Mouse (Mus musculus): Measurements from ENCODE around the gene Comtd1. TPM values are rescaled to one million over a fixed set of nuclear protein-coding genes. Genes with fewer than 3 reads are reported as not detected.

Comtd1 gene
- polyA plus RNA-seq (2014; fragmentation: Nextera tagmentation; extraction: Ambion mirVana), result 14.0 and 16.0 TPM in 2 replicates

DNA sequence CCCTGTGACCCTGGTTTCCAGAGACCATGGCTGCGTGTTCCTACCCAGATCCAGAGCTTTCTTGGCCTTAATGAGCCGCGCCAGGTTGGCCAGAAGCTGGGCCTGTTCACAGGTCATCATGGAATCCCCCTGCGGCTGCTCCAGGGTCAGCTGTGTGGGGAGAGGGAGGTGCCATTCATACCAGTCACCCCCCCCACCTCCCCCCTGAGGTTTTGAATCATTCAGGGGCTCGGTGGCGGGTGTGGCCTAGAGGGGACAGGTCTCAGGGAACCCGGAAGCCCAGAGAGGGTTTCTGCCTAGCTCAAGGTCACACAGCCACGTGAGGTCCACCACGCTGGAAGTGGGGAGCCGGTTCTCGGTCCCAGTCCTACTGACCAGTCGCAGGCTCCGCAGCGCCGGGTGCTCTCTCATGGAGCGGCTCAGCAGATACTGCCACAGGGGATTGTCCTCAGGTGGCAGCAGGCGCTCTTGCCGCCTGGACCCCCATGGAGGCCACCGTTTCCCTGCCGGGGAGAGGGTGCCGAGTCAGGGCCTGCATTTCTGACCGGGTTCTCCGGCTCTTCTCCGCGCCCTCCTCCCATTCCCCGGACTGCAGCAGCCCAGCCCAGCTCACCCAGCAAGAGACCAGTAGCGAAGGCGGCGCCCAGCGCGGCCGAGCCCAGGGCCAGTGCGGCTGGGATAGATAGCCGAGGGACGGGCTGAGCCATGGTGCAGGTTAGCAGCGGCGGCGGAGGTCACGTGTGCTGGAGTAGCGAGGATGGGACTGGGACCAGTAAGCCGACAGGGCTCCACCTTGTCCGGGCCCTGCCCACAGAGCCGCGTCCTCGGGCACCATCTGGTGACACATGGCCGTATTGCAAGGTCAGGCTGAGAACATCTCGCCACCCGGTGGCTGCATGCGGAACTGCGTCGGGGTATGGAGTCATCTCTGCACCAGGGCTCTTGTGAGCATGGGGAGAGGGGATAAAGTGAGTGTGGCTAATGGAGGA is at the start of gene Comtd1:
TSS of gene Comtd1 (minus strand) at position 812 of the 989 bp plus-strand sequence.
- H3K4me3 ChIP-seq (ENCODE audit: low read depth, low read length), result peak within 1 kb of the TSS; percentile 62
- ATAC-seq (ENCODE audit: insufficient read depth, low FRiP score, low TSS enrichment), result peak; percentile 87
- under 1% methylated on average over 51 of the region's 51 CpGs for WGBS
- H3K9ac ChIP-seq (ENCODE audit: low read length), result peak within 1 kb of the TSS; percentile 66
- H3K9me3 ChIP-seq (ENCODE audit: control insufficient read depth, low read length), result no peaks in the 10 kb centered on the region
- peaks cover 11% of the 10 kb centered on the region for H3K4me1 ChIP-seq (ENCODE audit: control insufficient read depth, insufficient read depth, low read length)
- no peaks in the 10 kb centered on the region; the same call in 1 of the 2 replicates for H3K36me3 ChIP-seq (ENCODE audit: control insufficient read depth, insufficient read depth, low read length)
- peak; percentile 95 for DNase-seq (ENCODE audit: low spot score)
- peak within 1 kb of the TSS; percentile 97 for H3K4me2 ChIP-seq (ENCODE audit: low read depth)
- no peaks in the 10 kb centered on the region for H3K27me3 ChIP-seq (ENCODE audit: control insufficient read depth, insufficient read depth, low read length)
- H3K27ac ChIP-seq (ENCODE audit: low read depth, low read length), result 0 out of 2 replicates have a peak within 1 kb of the TSS, but pooled peaks have one; percentile 51

DNA sequence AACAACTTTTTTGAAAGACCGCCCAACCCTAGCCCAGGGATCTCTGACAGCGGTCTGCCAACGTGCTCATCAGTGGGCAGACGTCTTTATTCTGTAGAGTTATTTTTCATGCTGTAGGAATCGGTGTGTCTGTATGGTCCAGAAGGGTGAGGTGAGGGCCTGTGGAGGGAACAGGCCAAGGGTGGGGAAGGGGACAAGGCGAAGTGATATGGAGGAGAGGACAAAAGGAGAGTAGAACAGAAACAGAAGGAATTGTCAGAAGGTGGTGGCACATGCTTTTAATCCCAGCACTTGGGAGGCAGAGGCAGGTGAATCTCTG is 43.5 kb upstream of the Comtd1 start:
- Histone ChIP-seq H3K4me3 (ENCODE audit: low read depth, low read length) (no peak overlapping the region), H3K36me3 (ENCODE audit: control insufficient read depth, insufficient read depth, low read length) (no peaks in the 10 kb centered on the region), H3K9ac (ENCODE audit: low read length) (no peak overlapping the region), H3K9me3 (ENCODE audit: control insufficient read depth, low read length) (no peaks in the 10 kb centered on the region), H3K4me1 (ENCODE audit: control insufficient read depth, insufficient read depth, low read length) (peaks cover 12% of the 10 kb centered on the region), H3K27ac (ENCODE audit: low read depth, low read length) (peak overlapping the region; percentile 49; the same call in 1 of the 2 replicates), H3K4me2 (ENCODE audit: low read depth) (peak overlapping the region; percentile 27; the same call in 1 of the 2 replicates), H3K27me3 (ENCODE audit: control insufficient read depth, insufficient read depth, low read length) (no peaks in the 10 kb centered on the region)
- 20% methylated on average over 6 of the region's 6 CpGs for WGBS
- ATAC-seq (ENCODE audit: insufficient read depth, low FRiP score, low TSS enrichment) (no peak; the same call in 1 of the 2 replicates), DNase-seq (ENCODE audit: low spot score) (no peak)

DNA sequence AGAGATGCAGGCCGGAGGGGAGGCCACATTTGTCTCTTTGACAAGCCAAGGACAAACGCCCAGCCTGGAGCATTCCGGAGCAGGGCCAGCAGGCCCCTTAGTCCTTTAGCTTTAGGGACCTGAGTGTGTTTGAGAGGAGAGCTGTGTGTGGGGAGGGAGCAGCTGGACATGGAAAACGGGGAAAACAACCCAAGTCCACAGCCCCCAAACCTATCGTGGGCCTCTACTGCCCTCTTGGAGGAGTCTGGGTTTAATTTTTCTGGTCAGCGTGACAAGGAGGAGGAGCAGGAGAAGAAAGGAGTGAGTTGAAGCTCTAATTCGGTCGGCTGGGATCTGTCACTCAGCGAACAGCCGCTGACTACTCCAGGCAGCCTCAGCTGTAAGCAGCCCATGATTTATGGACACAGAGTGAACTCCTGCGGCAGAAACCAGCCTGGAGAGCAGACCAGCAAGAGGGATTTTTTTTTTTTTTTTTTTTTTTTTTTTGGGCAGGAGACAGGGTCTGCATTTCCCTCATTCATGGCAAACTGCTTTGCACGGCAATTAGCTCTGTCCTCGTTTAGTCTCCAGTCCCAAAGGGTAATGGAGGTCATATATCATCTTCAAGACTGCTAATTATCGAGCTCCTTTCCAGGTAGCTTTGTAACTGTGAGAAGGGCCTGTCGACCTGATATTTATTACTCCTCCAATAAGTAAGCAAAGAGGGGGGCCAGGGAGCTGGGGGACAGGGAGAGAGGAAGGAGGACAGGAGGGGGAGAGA is 43.0 kb upstream of the Comtd1 start:
- H3K9ac ChIP-seq (ENCODE audit: low read length), result 0 out of 2 replicates have a peak overlapping the region, but pooled peaks have one; percentile 5
- peak; percentile 89 for ATAC-seq (ENCODE audit: insufficient read depth, low FRiP score, low TSS enrichment)

DNA sequence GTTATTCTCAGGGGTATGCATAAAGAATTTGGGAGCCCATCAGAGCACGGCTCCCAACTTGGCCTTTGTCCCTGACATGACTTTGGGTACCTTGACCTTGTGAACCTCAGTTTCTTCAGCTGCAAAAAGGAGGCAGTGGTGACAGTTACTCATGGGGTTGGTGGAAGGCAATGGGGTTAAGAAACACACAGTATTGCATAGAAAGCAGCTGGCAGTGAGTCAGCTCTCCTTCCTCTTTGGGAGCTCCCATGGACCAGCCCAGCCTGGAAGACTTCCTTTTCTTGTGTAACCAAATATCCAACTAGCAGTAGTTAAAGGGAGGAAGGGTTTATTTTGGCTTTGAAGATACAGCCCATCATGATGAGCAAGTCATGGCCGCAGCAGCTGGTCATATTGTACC is 41.7 kb upstream of the Comtd1 start:
- no peaks in the 10 kb centered on the region for H3K9me3 ChIP-seq (ENCODE audit: control insufficient read depth, low read length)
- H3K27ac ChIP-seq (ENCODE audit: low read depth, low read length), result no peak overlapping the region
- no peak overlapping the region for H3K4me3 ChIP-seq (ENCODE audit: low read depth, low read length)
- H3K4me1 ChIP-seq (ENCODE audit: control insufficient read depth, insufficient read depth, low read length), result peaks cover 12% of the 10 kb centered on the region
- H3K9ac ChIP-seq (ENCODE audit: low read length), result no peak overlapping the region
- no peaks in the 10 kb centered on the region for H3K27me3 ChIP-seq (ENCODE audit: control insufficient read depth, insufficient read depth, low read length)
- H3K4me2 ChIP-seq (ENCODE audit: low read depth), result no peak overlapping the region
- DNase-seq (ENCODE audit: low spot score) (no peak), ATAC-seq (ENCODE audit: insufficient read depth, low FRiP score, low TSS enrichment) (no peak)
- no peaks in the 10 kb centered on the region for H3K36me3 ChIP-seq (ENCODE audit: control insufficient read depth, insufficient read depth, low read length)
- 79% methylated on average over 2 of the region's 2 CpGs for WGBS

More for the DNA sequence above, 43.0 kb upstream of the Comtd1 start:
- peak overlapping the region; percentile 27 for H3K4me2 ChIP-seq (ENCODE audit: low read depth)
- H3K27me3 ChIP-seq (ENCODE audit: control insufficient read depth, insufficient read depth, low read length), result no peaks in the 10 kb centered on the region
- peak overlapping the region; percentile 58 for H3K27ac ChIP-seq (ENCODE audit: low read depth, low read length)
- no peaks in the 10 kb centered on the region for H3K9me3 ChIP-seq (ENCODE audit: control insufficient read depth, low read length)
- peak; percentile 75 for DNase-seq (ENCODE audit: low spot score)
- peaks cover 12% of the 10 kb centered on the region for H3K4me1 ChIP-seq (ENCODE audit: control insufficient read depth, insufficient read depth, low read length)
- WGBS, result 3% methylated on average over 15 of the region's 15 CpGs
- H3K36me3 ChIP-seq (ENCODE audit: control insufficient read depth, insufficient read depth, low read length), result no peaks in the 10 kb centered on the region
- no peak overlapping the region for H3K4me3 ChIP-seq (ENCODE audit: low read depth, low read length)

DNA sequence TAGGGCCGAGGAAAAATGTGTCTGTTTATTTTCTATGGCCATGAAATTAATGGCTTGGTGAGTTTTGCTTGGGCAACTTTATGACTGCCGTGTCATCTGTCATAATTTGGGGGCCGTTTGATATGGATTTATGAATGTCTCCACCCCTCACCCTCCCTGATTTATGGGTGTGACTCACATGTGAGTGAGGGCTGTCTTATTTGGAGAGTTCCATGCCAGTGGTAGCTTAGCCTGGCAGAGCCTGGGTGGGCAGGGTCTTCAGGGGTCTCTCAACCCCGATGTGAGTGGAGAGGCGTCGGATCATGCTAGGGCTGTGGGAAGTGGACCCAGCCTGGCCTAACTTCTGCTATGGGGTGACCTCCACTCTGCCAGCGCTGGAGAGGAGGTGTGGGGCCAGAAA is 18.0 kb upstream of the Comtd1 start:
- no peak overlapping the region for H3K4me2 ChIP-seq (ENCODE audit: low read depth)
- H3K9me3 ChIP-seq (ENCODE audit: control insufficient read depth, low read length), result no peaks in the 10 kb centered on the region
- 78% methylated on average over 7 of the region's 7 CpGs for WGBS
- no peak overlapping the region for H3K4me3 ChIP-seq (ENCODE audit: low read depth, low read length)
- no peak overlapping the region for H3K27ac ChIP-seq (ENCODE audit: low read depth, low read length)
- H3K27me3 ChIP-seq (ENCODE audit: control insufficient read depth, insufficient read depth, low read length), result no peaks in the 10 kb centered on the region
- no peak for DNase-seq (ENCODE audit: low spot score)
- ATAC-seq (ENCODE audit: insufficient read depth, low FRiP score, low TSS enrichment), result no peak
- H3K4me1 ChIP-seq (ENCODE audit: control insufficient read depth, insufficient read depth, low read length), result no peaks in the 10 kb centered on the region
- no peak overlapping the region for H3K9ac ChIP-seq (ENCODE audit: low read length)
- H3K36me3 ChIP-seq (ENCODE audit: control insufficient read depth, insufficient read depth, low read length), result no peaks in the 10 kb centered on the region

DNA sequence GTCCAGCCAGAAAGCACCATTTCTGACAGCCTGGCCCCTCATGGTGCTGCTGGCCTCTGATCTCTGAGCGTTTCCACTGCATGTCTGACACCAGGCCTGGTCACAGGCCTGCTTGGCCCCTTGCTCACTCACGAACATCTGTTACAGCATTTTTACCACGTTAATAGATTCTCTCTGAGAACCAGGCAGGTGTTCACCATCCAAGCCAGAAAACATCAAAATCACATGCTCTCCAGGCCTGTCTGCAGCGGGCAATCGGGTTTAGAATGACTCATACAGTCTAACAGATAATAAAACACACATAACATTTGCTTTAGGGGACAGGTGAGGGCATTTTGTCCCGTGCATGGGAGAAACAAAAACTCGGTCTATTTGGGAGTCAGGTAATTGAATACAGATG is 17.5 kb upstream of the Comtd1 start:
- no peaks in the 10 kb centered on the region for H3K27me3 ChIP-seq (ENCODE audit: control insufficient read depth, insufficient read depth, low read length)
- no peaks in the 10 kb centered on the region for H3K4me1 ChIP-seq (ENCODE audit: control insufficient read depth, insufficient read depth, low read length)
- DNase-seq (ENCODE audit: low spot score), result no peak
- no peak overlapping the region for H3K9ac ChIP-seq (ENCODE audit: low read length)
- 55% methylated on average over 7 of the region's 7 CpGs for WGBS
- no peaks in the 10 kb centered on the region for H3K36me3 ChIP-seq (ENCODE audit: control insufficient read depth, insufficient read depth, low read length)
- no peak for ATAC-seq (ENCODE audit: insufficient read depth, low FRiP score, low TSS enrichment)
- no peak overlapping the region for H3K4me3 ChIP-seq (ENCODE audit: low read depth, low read length)
- H3K27ac ChIP-seq (ENCODE audit: low read depth, low read length), result no peak overlapping the region
- H3K9me3 ChIP-seq (ENCODE audit: control insufficient read depth, low read length), result no peaks in the 10 kb centered on the region
- no peak overlapping the region for H3K4me2 ChIP-seq (ENCODE audit: low read depth)

DNA sequence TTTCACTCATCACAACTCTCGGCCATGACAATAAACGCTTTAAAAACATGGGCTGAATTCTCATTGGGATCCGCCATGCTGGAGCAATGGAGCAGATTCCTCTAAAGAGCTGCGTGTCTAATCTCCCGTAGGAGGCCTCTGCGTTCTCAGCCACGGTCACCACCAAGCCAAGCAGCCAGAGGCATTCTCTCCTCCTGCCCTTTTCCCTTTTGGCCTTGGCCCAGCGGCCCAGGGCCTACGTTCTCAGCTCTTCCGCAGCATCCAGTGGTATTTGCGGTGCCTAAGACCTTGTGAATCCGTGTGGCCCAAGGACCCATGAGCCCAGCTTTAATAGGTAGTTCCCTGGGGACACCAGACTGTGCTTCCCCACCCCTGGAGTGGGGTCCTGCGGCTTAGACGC is 8.1 kb upstream of the Comtd1 start:
- Histone ChIP-seq H3K36me3 (ENCODE audit: control insufficient read depth, insufficient read depth, low read length) (no peaks in the 10 kb centered on the region), H3K4me1 (ENCODE audit: control insufficient read depth, insufficient read depth, low read length) (peaks cover 4% of the 10 kb centered on the region; the same call in 1 of the 2 replicates), H3K27ac (ENCODE audit: low read depth, low read length) (no peak overlapping the region), H3K27me3 (ENCODE audit: control insufficient read depth, insufficient read depth, low read length) (no peaks in the 10 kb centered on the region), H3K4me3 (ENCODE audit: low read depth, low read length) (no peak overlapping the region), H3K9ac (ENCODE audit: low read length) (no peak overlapping the region), H3K4me2 (ENCODE audit: low read depth) (no peak overlapping the region), H3K9me3 (ENCODE audit: control insufficient read depth, low read length) (no peaks in the 10 kb centered on the region)
- ATAC-seq (ENCODE audit: insufficient read depth, low FRiP score, low TSS enrichment) (no peak), DNase-seq (ENCODE audit: low spot score) (no peak)
- 85% methylated on average over 14 of the region's 14 CpGs for WGBS

DNA sequence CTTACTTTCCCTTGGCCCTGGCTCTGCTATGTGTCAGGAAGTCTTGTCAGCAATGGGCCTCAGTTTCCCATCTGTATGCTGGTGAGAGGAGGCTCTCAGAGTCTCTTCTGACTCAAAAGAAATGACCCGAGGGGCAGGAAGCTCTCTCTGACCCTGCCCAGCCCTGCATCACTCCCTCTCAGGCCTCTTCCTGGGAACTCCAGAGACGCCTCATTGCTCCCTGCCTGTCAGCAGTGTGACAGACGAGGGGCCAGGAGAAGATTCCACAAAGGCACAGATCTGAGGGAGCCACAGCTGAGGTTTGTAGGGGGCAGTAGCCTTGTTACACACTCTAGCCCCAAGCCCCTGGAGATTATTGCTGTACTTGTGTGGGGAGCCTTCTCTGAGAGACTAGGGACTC is 7.2 kb upstream of the Comtd1 start:
- H3K27ac ChIP-seq (ENCODE audit: low read depth, low read length), result no peak overlapping the region
- 9% methylated on average over 3 of the region's 3 CpGs for WGBS
- H3K4me3 ChIP-seq (ENCODE audit: low read depth, low read length), result no peak overlapping the region
- H3K9ac ChIP-seq (ENCODE audit: low read length), result no peak overlapping the region
- no peaks in the 10 kb centered on the region for H3K27me3 ChIP-seq (ENCODE audit: control insufficient read depth, insufficient read depth, low read length)
- no peaks in the 10 kb centered on the region for H3K36me3 ChIP-seq (ENCODE audit: control insufficient read depth, insufficient read depth, low read length)
- no peak for ATAC-seq (ENCODE audit: insufficient read depth, low FRiP score, low TSS enrichment)
- no peaks in the 10 kb centered on the region for H3K9me3 ChIP-seq (ENCODE audit: control insufficient read depth, low read length)
- no peak for DNase-seq (ENCODE audit: low spot score)
- H3K4me2 ChIP-seq (ENCODE audit: low read depth), result no peak overlapping the region
- peaks cover 6% of the 10 kb centered on the region; the same call in 1 of the 2 replicates for H3K4me1 ChIP-seq (ENCODE audit: control insufficient read depth, insufficient read depth, low read length)

Data from neural tube, embryonic 11.5 days (tissue).